Mouse (Mus musculus) hindbrain, postnatal 0 days (tissue): ENCODE results near the gene Tmem165. TPM values are rescaled to one million over a fixed set of nuclear protein-coding genes. Genes with fewer than 3 reads are reported as not detected.

ENCODE experiments used
- ATAC-seq: fragments of 200-750 bp; cut with Nextera tagmentation; 2 replicates; pipeline ENCODE4 v1.8.0; 2017; ENCODE audit warnings: mild to moderate bottlenecking, moderate TSS enrichment, moderate library complexity
- DNase-seq: peaks from one replicate; pipeline ENCODE4 v3.0.0-alpha.2; 2015; ENCODE audit warnings: low spot score
- H3K27ac ChIP-seq: fragments of 300-500 bp; sonication (generic); 2 replicates; pipeline ENCODE4 v1.5.1; 2014; ENCODE audit warnings: mild to moderate bottlenecking
- H3K27me3 ChIP-seq: fragments of 300-500 bp; sonication (generic); 2 replicates; pipeline ENCODE4 v1.6.1; 2014; ENCODE audit warnings: low read length, mixed read lengths; ENCODE audit not compliant: insufficient read depth
- H3K36me3 ChIP-seq: fragments of 300-500 bp; sonication (generic); 2 replicates; pipeline ENCODE4 v1.6.1; 2014; ENCODE audit warnings: low read length, mixed read lengths; ENCODE audit not compliant: insufficient read depth
- H3K4me1 ChIP-seq: fragments of 300-500 bp; sonication (generic); 2 replicates; pipeline ENCODE4 v1.6.1; 2014; ENCODE audit warnings: antibody characterized with exemption, low read length, mixed read lengths; ENCODE audit not compliant: insufficient read depth
- H3K4me2 ChIP-seq: fragments of 300-500 bp; sonication (generic); 2 replicates; pipeline ENCODE4 v1.6.1; 2014; ENCODE audit warnings: low read depth, mild to moderate bottlenecking, low read length, moderate library complexity, mixed read lengths
- H3K4me3 ChIP-seq: fragments of 300-500 bp; sonication (generic); 2 replicates; pipeline ENCODE4 v1.5.1; 2014; ENCODE audit warnings: low read length
- H3K9ac ChIP-seq: fragments of 300-500 bp; sonication (generic); replicated peaks from 2 replicates; pipeline ENCODE4 v1.6.1; 2014; ENCODE audit warnings: mild to moderate bottlenecking, low read length, moderate library complexity, mixed read lengths
- H3K9me3 ChIP-seq: fragments of 300-500 bp; sonication (generic); 2 replicates; pipeline ENCODE4 v1.6.1; 2016; ENCODE audit warnings: low read length, mixed read lengths
- CTCF ChIP-seq: IDR thresholded peaks from 2 replicates; pipeline ENCODE4 v1.5.1; 2016; ENCODE audit warnings: antibody characterized with exemption, control low read depth, low read depth
- WGBS: fragments of 180-500 bp; shearing (Covaris S2); extraction: QIAGEN DNeasy Blood & Tissue Kit; methylation state at CpG from one replicate; pipeline ENCODE4 v1.1.7; 2014; 5-methylcytosine and 5-hydroxymethylcytosine counted together
- polyA plus RNA-seq: library from polyadenylated mRNA; unstranded; fragments of >200 nt; fragmentation: Nextera tagmentation; extraction: Ambion mirVana; gene quantifications from 2 replicates; pipeline ENCODE4 v1.2.1, GENCODE M21; 2015
- total RNA-seq: library from RNA; depleted of rRNA; stranded (reverse); fragments of >200 nt; gene quantifications from 2 replicates; pipeline ENCODE4 v1.2.3, GENCODE M21; 2014; rRNA removed

Tmem165 gene
- 68.0 and 71.4 TPM in 2 replicates for total RNA-seq
- polyA plus RNA-seq: 49.4 and 54.2 TPM in 2 replicates

GRCm38 (mm10) chr5:76183750-76184261 lies at the start of gene Tmem165:
TSS of gene Tmem165 (plus strand) at chr5:76183880.
- peak within 1 kb of the TSS; percentile 79 for H3K4me2 ChIP-seq
- H3K27ac ChIP-seq: peak within 1 kb of the TSS; percentile 97
- under 1% methylated on average over 61 of the region's 62 CpGs for WGBS
- H3K36me3 ChIP-seq: no peaks in the 10 kb centered on the region
- no peak for TF ChIP-seq CTCF
- H3K4me1 ChIP-seq: peaks cover 10% of the 10 kb centered on the region; the same call in 1 of the 2 replicates
- peak within 1 kb of the TSS; percentile 89 for H3K4me3 ChIP-seq
- peak within 1 kb of the TSS; percentile 94 for H3K9ac ChIP-seq
- H3K9me3 ChIP-seq: no peaks in the 10 kb centered on the region
- DNase-seq (peak; percentile 96), ATAC-seq (peak; percentile 97)
- H3K27me3 ChIP-seq: no peaks in the 10 kb centered on the region

GRCm38 (mm10) chr5:76135644-76136043 lies 48.0 kb upstream of the Tmem165 start:
- Histone ChIP-seq H3K27ac (no peak overlapping the region), H3K36me3 (no peaks in the 10 kb centered on the region)

GRCm38 (mm10) chr5:76136271-76136670 lies 47.4 kb upstream of the Tmem165 start:
- H3K9me3 ChIP-seq: no peaks in the 10 kb centered on the region
- H3K9ac ChIP-seq: no peak overlapping the region
- H3K4me2 ChIP-seq: no peak overlapping the region
- H3K27ac ChIP-seq: no peak overlapping the region
- H3K4me3 ChIP-seq: no peak overlapping the region
- peaks cover 10% of the 10 kb centered on the region; the same call in 1 of the 2 replicates for H3K4me1 ChIP-seq
- no peak for TF ChIP-seq CTCF
- DNase-seq: no peak
- no peak for ATAC-seq
- no peaks in the 10 kb centered on the region for H3K27me3 ChIP-seq
- H3K36me3 ChIP-seq: no peaks in the 10 kb centered on the region
- WGBS: 86% methylated on average over 3 of the region's 3 CpGs

More at GRCm38 (mm10) chr5:76135644-76136043, 48.0 kb upstream of the Tmem165 start:
- Histone ChIP-seq H3K4me3 (no peak overlapping the region), H3K4me1 (peaks cover 9% of the 10 kb centered on the region; the same call in 1 of the 2 replicates), H3K9ac (no peak overlapping the region), H3K9me3 (no peaks in the 10 kb centered on the region), H3K27me3 (no peaks in the 10 kb centered on the region), H3K4me2 (no peak overlapping the region)
- 84% methylated on average over 1 of the region's 1 CpGs for WGBS
- TF ChIP-seq CTCF: no peak
- ATAC-seq (no peak), DNase-seq (no peak)

- Histone ChIP-seq H3K9ac (no peak overlapping the region), H3K4me2 (no peak overlapping the region), H3K4me3 (no peak overlapping the region), H3K27me3 (no peaks in the 10 kb centered on the region), H3K36me3 (no peaks in the 10 kb centered on the region), H3K4me1 (peaks cover 10% of the 10 kb centered on the region; the same call in 1 of the 2 replicates), H3K27ac (no peak overlapping the region), H3K9me3 (no peaks in the 10 kb centered on the region)
- ATAC-seq (no peak), DNase-seq (no peak)
- TF ChIP-seq CTCF: no peak
- 97% methylated on average over 1 of the region's 1 CpGs for WGBS
These were observed 46.1 kb upstream of the Tmem165 start for GRCm38 (mm10) chr5:76137586-76137985.

GRCm38 (mm10) chr5:76138071-76138470 lies 45.6 kb upstream of the Tmem165 start:
- H3K27ac ChIP-seq: no peak overlapping the region
- 54% methylated on average over 1 of the region's 1 CpGs for WGBS
- no peak overlapping the region for H3K4me3 ChIP-seq

GRCm38 (mm10) chr5:76138512-76138911 lies 45.2 kb upstream of the Tmem165 start:
- WGBS: 21% methylated on average over 10 of the region's 10 CpGs
- DNase-seq: peak; percentile 15
- Histone ChIP-seq H3K36me3 (no peaks in the 10 kb centered on the region), H3K4me1 (peaks cover 10% of the 10 kb centered on the region; the same call in 1 of the 2 replicates), H3K9ac (no peak overlapping the region), H3K4me3 (no peak overlapping the region), H3K27ac (no peak overlapping the region), H3K27me3 (no peaks in the 10 kb centered on the region), H3K9me3 (no peaks in the 10 kb centered on the region), H3K4me2 (no peak overlapping the region)
- ATAC-seq: no peak
- TF ChIP-seq CTCF: no peak

More at GRCm38 (mm10) chr5:76138071-76138470, 45.6 kb upstream of the Tmem165 start:
- no peaks in the 10 kb centered on the region for H3K36me3 ChIP-seq
- H3K27me3 ChIP-seq: no peaks in the 10 kb centered on the region
- TF ChIP-seq CTCF: no peak
- H3K4me2 ChIP-seq: no peak overlapping the region
- no peak for DNase-seq
- no peaks in the 10 kb centered on the region for H3K9me3 ChIP-seq
- H3K9ac ChIP-seq: no peak overlapping the region
- ATAC-seq: no peak
- peaks cover 10% of the 10 kb centered on the region; the same call in 1 of the 2 replicates for H3K4me1 ChIP-seq

- 24% methylated on average over 7 of the region's 7 CpGs for WGBS
- peaks cover 10% of the 10 kb centered on the region; the same call in 1 of the 2 replicates for H3K4me1 ChIP-seq
- no peak overlapping the region for H3K4me3 ChIP-seq
- H3K36me3 ChIP-seq: no peaks in the 10 kb centered on the region
- H3K9ac ChIP-seq: no peak overlapping the region
- DNase-seq (no peak), ATAC-seq (no peak)
- no peak overlapping the region for H3K27ac ChIP-seq
- H3K4me2 ChIP-seq: peak overlapping the region; percentile 79
- H3K9me3 ChIP-seq: no peaks in the 10 kb centered on the region
- TF ChIP-seq CTCF: no peak
- no peaks in the 10 kb centered on the region for H3K27me3 ChIP-seq
These were observed 44.5 kb upstream of the Tmem165 start for GRCm38 (mm10) chr5:76139171-76139671.
